ENCODE assay signal across 11 mouse cellular contexts in genomic region chr7:63991085-63992010, GRCm38 (mm10). TPM values are rescaled to one million over a fixed set of nuclear protein-coding genes. Genes with fewer than 3 reads are reported as not detected.
DNase-seq lines count a peak whose midpoint lies in the region; ATAC-seq lines count a peak whose summit lies in the region.
"Had no signal": no experiment of that assay in that cellular context is flagged by ENCODE, and none has a peak within 500 bp of the region (broad histone marks: within the 10 kb centered on the region; RNA-seq: fewer than 3 reads in every experiment).

No protein-coding gene starts in this region.

- no peak for ATAC-seq in CD4-positive, CD25-positive, alpha-beta regulatory T cell, adult 4 months
- ATAC-seq in midbrain, embryonic 14.5 days (ENCODE audit: low FRiP score, low TSS enrichment) = no peak
- no peak for ATAC-seq in intestine, embryonic 16.5 days

- peak; percentile 45 for DNase-seq in CD4-positive, CD25-positive, alpha-beta regulatory T cell, adult 2 months (ENCODE audit: low read depth, low spot score)
- DNase-seq in midbrain, embryonic 10.5 days (ENCODE audit: low spot score) = no peak
- no peak for DNase-seq in midbrain, embryonic 14.5 days
- DNase-seq in layer of hippocampus, postnatal 14 days (ENCODE audit: low spot score in 2 of 2) = peak; percentile 51 to 54
- DNase-seq in thymus, postnatal 0 days (ENCODE audit: low spot score) = peak; percentile 81
- DNase-seq in kidney, postnatal 36 days = no peak
- DNase-seq: adrenal gland, adult 8-10 months had no signal

- peak overlapping the region; percentile 38; the same call in 1 of the 2 replicates for H3K27ac ChIP-seq in midbrain, embryonic 10.5 days (replicated peaks)
- no peak overlapping the region for H3K27ac ChIP-seq in midbrain, embryonic 14.5 days (replicated peaks; ENCODE audit: low read depth, low read length)
- H3K27ac ChIP-seq in intestine, embryonic 16.5 days (ENCODE audit: low read length) = no peak overlapping the region
- H3K27ac ChIP-seq: limb, embryonic 15.5 days; neural tube, embryonic 12.5 days had no signal

- no peak overlapping the region for H3K9ac ChIP-seq in midbrain, embryonic 14.5 days (replicated peaks; ENCODE audit: low read length)
- no peak overlapping the region for H3K9ac ChIP-seq in intestine, embryonic 16.5 days (ENCODE audit: low read depth, low read length)
- H3K9ac ChIP-seq: limb, embryonic 15.5 days; neural tube, embryonic 12.5 days had no signal

- 90% methylated on average over 12 of the region's 12 CpGs for WGBS in midbrain, embryonic 10.5 days
- 92% methylated on average over 12 of the region's 12 CpGs for WGBS in midbrain, embryonic 14.5 days
- 91% methylated on average over 12 of the region's 12 CpGs for WGBS in intestine, embryonic 16.5 days

- H3K4me1 ChIP-seq in midbrain, embryonic 10.5 days = peaks cover 9% of the 10 kb centered on the region
- peaks cover 9% of the 10 kb centered on the region for H3K4me1 ChIP-seq in midbrain, embryonic 14.5 days (ENCODE audit: control insufficient read depth, insufficient read depth, low read length)
- peaks cover 5% of the 10 kb centered on the region; the same call in 1 of the 2 replicates for H3K4me1 ChIP-seq in intestine, embryonic 16.5 days (ENCODE audit: control insufficient read depth, insufficient read depth, low read length)

- H3K4me2 ChIP-seq in midbrain, embryonic 14.5 days (ENCODE audit: low read length) = no peak overlapping the region
- H3K4me2 ChIP-seq in intestine, embryonic 16.5 days (ENCODE audit: low read depth, low read length) = no peak overlapping the region
- H3K4me2 ChIP-seq: limb, embryonic 15.5 days; neural tube, embryonic 12.5 days had no signal

- H3K4me3 ChIP-seq in midbrain, embryonic 10.5 days = no peak overlapping the region
- no peak overlapping the region for H3K4me3 ChIP-seq in midbrain, embryonic 14.5 days (replicated peaks; ENCODE audit: low read depth, low read length)
- H3K4me3 ChIP-seq in intestine, embryonic 16.5 days (ENCODE audit: low read length) = no peak overlapping the region
- H3K4me3 ChIP-seq: limb, embryonic 15.5 days; neural tube, embryonic 12.5 days had no signal

- H3K9me3 ChIP-seq in midbrain, embryonic 10.5 days (replicated peaks) = no peaks in the 10 kb centered on the region
- no peaks in the 10 kb centered on the region for H3K9me3 ChIP-seq in midbrain, embryonic 14.5 days (ENCODE audit: control insufficient read depth, low read length)
- no peaks in the 10 kb centered on the region for H3K9me3 ChIP-seq in intestine, embryonic 16.5 days (ENCODE audit: control insufficient read depth, low read length)
- H3K9me3 ChIP-seq: limb, embryonic 15.5 days; neural tube, embryonic 12.5 days had no signal

- no peaks in the 10 kb centered on the region for H3K36me3 ChIP-seq in midbrain, embryonic 10.5 days
- no peaks in the 10 kb centered on the region for H3K36me3 ChIP-seq in midbrain, embryonic 14.5 days (ENCODE audit: control insufficient read depth, insufficient read depth, low read length)
- H3K36me3 ChIP-seq in intestine, embryonic 16.5 days (ENCODE audit: control insufficient read depth, insufficient read depth, low read length) = no peaks in the 10 kb centered on the region
- H3K36me3 ChIP-seq: limb, embryonic 15.5 days; neural tube, embryonic 12.5 days had no signal

- H3K27me3 ChIP-seq in midbrain, embryonic 10.5 days (ENCODE audit: low read depth, poor library complexity, severe bottlenecking) = no peaks in the 10 kb centered on the region
- no peaks in the 10 kb centered on the region for H3K27me3 ChIP-seq in midbrain, embryonic 14.5 days (ENCODE audit: control insufficient read depth, insufficient read depth, low read length)
- no peaks in the 10 kb centered on the region for H3K27me3 ChIP-seq in intestine, embryonic 16.5 days (replicated peaks; ENCODE audit: control insufficient read depth, insufficient read depth, low read length)
- H3K27me3 ChIP-seq: limb, embryonic 15.5 days; neural tube, embryonic 12.5 days had no signal

RNA-seq across cellular contexts. Expression of gene Klf13, which starts 52.6 kb away (rescaled TPM):
- polyA plus RNA-seq in CD4-positive, CD25-positive, alpha-beta regulatory T cell, adult 4 months (2017; shearing (Covaris generic)) = 100 to 1,000 TPM; 209 to 217 TPM
- polyA plus RNA-seq in midbrain, embryonic 10.5 days (2016; fragmentation: Nextera tagmentation; extraction: Ambion mirVana) = 29.6 and 34.1 TPM in 2 replicates
- 20.5 and 24.9 TPM in 2 replicates for polyA plus RNA-seq in midbrain, embryonic 14.5 days (2014; fragmentation: Nextera tagmentation; extraction: Ambion mirVana)
- 100 to 1,000 TPM; 170 to 173 TPM for total RNA-seq in layer of hippocampus, postnatal 14 days (2021)
- 95.1 and 134 TPM in 2 replicates for polyA plus RNA-seq in thymus, postnatal 0 days (2015; fragmentation: Nextera tagmentation; extraction: Ambion mirVana)
- polyA plus RNA-seq in intestine, embryonic 16.5 days (2015; fragmentation: Nextera tagmentation; extraction: Ambion mirVana) = 23.1 and 23.3 TPM in 2 replicates

Comparison
In these comparisons a context has a peak if more than half of its experiments do, and no peak if none do; other contexts are left out.
1. DNase-seq: peak in CD4-positive, CD25-positive, alpha-beta regulatory T cell, adult 2 months (single experiment), layer of hippocampus, postnatal 14 days (2 of 2) and thymus, postnatal 0 days (single experiment); none in midbrain, embryonic 10.5 days (single experiment), midbrain, embryonic 14.5 days (single experiment) and kidney, postnatal 36 days (0 of 2).